Mouse (Mus musculus) C2C12 (cell line): ENCODE results near the gene Cpeb1. TPM values are rescaled to one million over a fixed set of nuclear protein-coding genes. Genes with fewer than 3 reads are reported as not detected.

Experiments used
- H3K27me3 ChIP-seq: one replicate; pipeline ENCODE4 v1.6.1; 2011; ENCODE audit not compliant: control insufficient read depth, insufficient read depth, insufficient read length
- H3K36me3 ChIP-seq: one replicate; pipeline ENCODE4 v1.6.1; 2011; ENCODE audit not compliant: control insufficient read depth, insufficient read depth
- H3K4me3 ChIP-seq: one replicate; pipeline ENCODE4 v1.5.1; 2011; ENCODE audit warnings: mild to moderate bottlenecking, control low read depth; ENCODE audit not compliant: poor library complexity, insufficient read depth, severe bottlenecking
- H3K79me2 ChIP-seq: one replicate; pipeline ENCODE4 v1.6.1; 2011; ENCODE audit not compliant: control insufficient read depth, insufficient read depth
- H3K79me3 ChIP-seq: one replicate; pipeline ENCODE4 v1.6.1; 2011; ENCODE audit warnings: low read depth, control low read depth
- H3ac ChIP-seq: one replicate; pipeline ENCODE3; 2011; ENCODE audit warnings: low read depth; ENCODE audit not compliant: control insufficient read depth, insufficient read length
- CEBPB ChIP-seq: IDR thresholded peaks from one replicate; pipeline ENCODE4 v1.6.1; 2011; ENCODE audit warnings: low read depth, mild to moderate bottlenecking, control low read depth, moderate library complexity
- CTCF ChIP-seq: IDR thresholded peaks from one replicate; pipeline ENCODE4 v1.5.1; 2011; ENCODE audit not compliant: control insufficient read depth, insufficient read depth, insufficient read length
- FOSL1 ChIP-seq: IDR thresholded peaks from one replicate; pipeline ENCODE4 v1.8.0; 2011; ENCODE audit warnings: mild to moderate bottlenecking, low read length; ENCODE audit not compliant: poor library complexity, insufficient read depth, severe bottlenecking
- MAX ChIP-seq: IDR thresholded peaks from one replicate; pipeline ENCODE4 v1.6.1; 2011; ENCODE audit warnings: mild to moderate bottlenecking, control low read depth
- MYOD1 ChIP-seq: IDR thresholded peaks from one replicate; pipeline ENCODE4 v1.6.1; 2011; ENCODE audit warnings: low read depth; ENCODE audit not compliant: control insufficient read depth, insufficient read length
- MYOG ChIP-seq: IDR thresholded peaks from one replicate; pipeline ENCODE4 v1.6.1; 2011; ENCODE audit not compliant: control insufficient read depth, insufficient read length; ENCODE audit errors: extremely low read depth
- USF1 ChIP-seq: IDR thresholded peaks from one replicate; pipeline ENCODE4 v1.6.1; 2011; ENCODE audit warnings: low read depth, mild to moderate bottlenecking, control low read depth, moderate library complexity
- long read RNA-seq, 2 experiments: library from polyadenylated mRNA; unstranded; transcript quantifications; one replicate each; pipeline ENCODE4 v2.0.0; 2019 to 2020
- polyA plus RNA-seq: library from polyadenylated mRNA; unstranded; fragments of >200 nt; fragmentation: generic; extraction: Trizol; gene quantifications from one replicate; pipeline ENCODE4 v1.2.1, GENCODE M21; 2012; ENCODE audit warnings: missing spikeins

The Cpeb1 gene
- polyA plus RNA-seq: 0.81 TPM
- long read RNA-seq, experiment 1, partial matches to known transcripts: 0 of 4 reads
- long read RNA-seq, experiment 1, other reads (novel, unspliced or antisense): 4 of 4 reads
- long read RNA-seq, experiment 2, partial matches to known transcripts: 1 of 15 reads
- long read RNA-seq, experiment 2, other reads (novel, unspliced or antisense): 14 of 15 reads

- Histone ChIP-seq H3K27me3 (peaks cover 21% of the 10 kb centered on the region), H3K79me2 (no peaks in the 10 kb centered on the region), H3K79me3 (no peaks in the 10 kb centered on the region), H3K4me3 (no peak within 1 kb of the TSS), H3K36me3 (no peaks in the 10 kb centered on the region), H3ac (no peak within 1 kb of the TSS)
- TF ChIP-seq MYOD1: no peak
- TF ChIP-seq USF1: no peak
- no peak for TF ChIP-seq MYOG
- no peak for TF ChIP-seq FOSL1
- TF ChIP-seq CTCF: no peak
Measured at GRCm38 (mm10) chr7:81455155-81455651, at the start of gene Cpeb1. Gene Cpeb1 (minus strand): TSS chr7:81455465.

GRCm38 (mm10) chr7:81501050-81501449, 45.8 kb upstream of the Cpeb1 start:
- TF ChIP-seq CTCF (no peak), MAX (no peak), MYOD1 (no peak), USF1 (no peak), MYOG (no peak), CEBPB (no peak), FOSL1 (no peak)
- Histone ChIP-seq H3K79me3 (no peaks in the 10 kb centered on the region), H3ac (no peak overlapping the region), H3K36me3 (no peaks in the 10 kb centered on the region), H3K27me3 (peaks cover 31% of the 10 kb centered on the region), H3K79me2 (no peaks in the 10 kb centered on the region), H3K4me3 (no peak overlapping the region)

- no peak for TF ChIP-seq MYOD1
- no peak for TF ChIP-seq CEBPB
- Histone ChIP-seq H3K79me2 (no peaks in the 10 kb centered on the region), H3K27me3 (peaks cover 48% of the 10 kb centered on the region), H3K36me3 (no peaks in the 10 kb centered on the region), H3ac (no peak within 1 kb of the TSS), H3K4me3 (no peak within 1 kb of the TSS), H3K79me3 (no peaks in the 10 kb centered on the region)
Measured at GRCm38 (mm10) chr7:81498181-81498580, 42.9 kb upstream of the Cpeb1 start, which contains the start of gene BC048679. Gene BC048679 (minus strand): TSS chr7:81498281.

- peaks cover 46% of the 10 kb centered on the region for H3K27me3 ChIP-seq
Measured at GRCm38 (mm10) chr7:81497171-81497570, 41.9 kb upstream of the Cpeb1 start.

GRCm38 (mm10) chr7:81493331-81494021, 38.2 kb upstream of the Cpeb1 start, which contains the start of gene Ap3b2:
Gene Ap3b2 (minus strand): TSS chr7:81493925.
- no peaks in the 10 kb centered on the region for H3K36me3 ChIP-seq
- H3K4me3 ChIP-seq: no peak within 1 kb of the TSS
- no peaks in the 10 kb centered on the region for H3K79me2 ChIP-seq
- H3ac ChIP-seq: no peak within 1 kb of the TSS
- H3K79me3 ChIP-seq: no peaks in the 10 kb centered on the region
- TF ChIP-seq MAX (no peak), USF1 (no peak), MYOG (no peak), CEBPB (no peak), CTCF (no peak), MYOD1 (no peak), FOSL1 (no peak)
- H3K27me3 ChIP-seq: peaks cover 43% of the 10 kb centered on the region

More at GRCm38 (mm10) chr7:81497171-81497570, 41.9 kb upstream of the Cpeb1 start:
- H3K79me2 ChIP-seq: no peaks in the 10 kb centered on the region
- H3K36me3 ChIP-seq: no peaks in the 10 kb centered on the region
- H3K79me3 ChIP-seq: no peaks in the 10 kb centered on the region
- H3ac ChIP-seq: no peak overlapping the region
- no peak for TF ChIP-seq MYOG
- TF ChIP-seq CTCF: no peak
- no peak overlapping the region for H3K4me3 ChIP-seq

- no peak overlapping the region for H3ac ChIP-seq
- H3K4me3 ChIP-seq: no peak overlapping the region
Measured at GRCm38 (mm10) chr7:81492628-81493027, 37.4 kb upstream of the Cpeb1 start.

More at GRCm38 (mm10) chr7:81492628-81493027, 37.4 kb upstream of the Cpeb1 start:
- Histone ChIP-seq H3K27me3 (peaks cover 34% of the 10 kb centered on the region), H3K36me3 (no peaks in the 10 kb centered on the region), H3K79me2 (no peaks in the 10 kb centered on the region), H3K79me3 (no peaks in the 10 kb centered on the region)
- no peak for TF ChIP-seq MAX
